Mouse (Mus musculus) gastrocnemius, adult 18-20 months (tissue): ENCODE measurements around the gene Zfp597. TPM values are rescaled to one million over a fixed set of nuclear protein-coding genes. Genes with fewer than 3 reads are reported as not detected.
A peak's percentile ranks its signal among the peaks of the same experiment; 100 is the strongest.
"Not testable (repeated sequence)": the region's sequence is repeated elsewhere in the genome, so short reads cannot be mapped to it uniquely, and the experiment has no call there.

Experiments
- DNase-seq: peaks from one replicate; pipeline ENCODE4 v3.0.0; 2021; ENCODE audit warnings: low spot score
- microRNA-seq: library from miRNA; unstranded; fragments of <30 nt; microRNA quantifications from one replicate; pipeline ENCODE4 v1.2.0, GENCODE M21; 2021
- total RNA-seq, 2 experiments: library from RNA; stranded (reverse); gene quantifications; 2 replicates each; pipeline ENCODE4 v1.2.3; 2021

The Zfp597 gene
- total RNA-seq, 2 experiments from 2014 or later = 6.3 to 7.2 TPM

DNA sequence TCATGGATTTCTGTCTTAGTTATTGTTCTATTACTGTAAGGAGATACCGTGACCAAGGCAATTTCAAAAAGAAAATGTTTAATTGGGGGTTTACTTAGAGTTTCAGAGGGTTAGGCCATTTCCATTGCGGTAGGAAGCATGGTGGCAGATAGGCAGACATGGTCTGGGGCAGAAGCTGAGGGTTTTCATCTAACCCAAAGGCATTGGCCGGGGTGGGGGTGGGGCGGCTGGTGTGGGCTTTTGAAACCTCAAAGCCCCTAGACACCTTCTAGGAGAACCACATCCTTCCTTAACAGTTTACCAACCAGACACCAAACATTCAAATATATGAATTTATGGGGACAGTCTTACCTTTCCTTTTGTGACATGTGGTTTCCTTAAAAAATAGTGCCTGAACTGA lies 25.1 kb downstream of the Zfp597 start:
- no peak for DNase-seq

DNA sequence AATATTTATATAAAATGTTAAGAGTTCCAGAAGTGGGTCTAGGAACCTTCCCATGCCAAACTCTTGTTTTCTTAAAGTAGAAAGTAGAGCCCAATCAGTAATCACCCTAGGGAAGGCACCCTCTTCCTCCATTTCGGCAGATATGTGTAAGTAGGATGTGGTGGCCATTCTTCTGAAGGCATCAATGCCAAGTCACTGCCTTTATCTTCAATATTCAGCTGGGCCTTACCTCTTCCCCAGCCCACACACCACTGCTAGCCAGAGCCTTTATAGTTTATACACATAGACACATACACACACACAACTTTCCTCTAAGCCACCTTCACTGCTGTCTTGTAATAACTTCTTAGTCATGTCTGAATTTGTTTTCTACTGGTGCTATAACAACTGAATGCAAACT lies 28.6 kb downstream of the Zfp597 start:
- no peak for DNase-seq

DNA sequence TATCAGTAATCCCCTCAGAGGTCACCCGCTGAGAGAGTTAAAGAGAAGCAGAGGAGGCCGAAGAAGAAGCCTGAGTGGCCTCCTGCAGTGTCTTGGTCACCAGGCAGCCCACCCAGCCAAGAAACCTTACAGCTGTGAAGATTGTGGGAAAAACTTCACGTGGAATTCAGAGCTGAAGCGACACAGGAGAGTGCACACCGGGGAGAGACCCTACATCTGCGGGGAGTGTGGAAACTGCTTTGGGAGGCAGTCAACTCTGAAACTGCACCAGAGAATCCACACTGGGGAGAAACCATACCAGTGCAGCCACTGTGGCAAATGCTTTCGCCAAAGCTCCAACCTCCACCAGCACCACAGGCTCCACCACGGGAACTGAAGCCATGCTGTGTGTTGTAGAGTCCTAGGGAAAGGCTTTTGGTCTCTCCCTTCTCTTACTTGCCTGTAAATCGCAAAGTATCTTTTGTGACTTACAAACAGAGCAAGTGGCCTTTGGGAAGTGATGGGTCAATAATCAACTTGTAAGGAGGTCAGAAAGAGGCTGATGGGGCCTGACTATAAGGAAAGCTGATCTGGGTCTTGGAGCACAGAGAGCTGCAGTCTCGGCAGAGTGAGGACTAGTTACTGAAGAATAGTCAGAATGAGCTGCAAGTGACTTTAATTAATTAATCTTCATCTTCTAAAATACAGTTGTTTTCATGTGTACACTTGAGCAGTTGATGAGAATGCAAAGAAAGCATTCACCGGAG lies 29.8 kb downstream of the Zfp597 start:
- DNase-seq = no peak

DNA sequence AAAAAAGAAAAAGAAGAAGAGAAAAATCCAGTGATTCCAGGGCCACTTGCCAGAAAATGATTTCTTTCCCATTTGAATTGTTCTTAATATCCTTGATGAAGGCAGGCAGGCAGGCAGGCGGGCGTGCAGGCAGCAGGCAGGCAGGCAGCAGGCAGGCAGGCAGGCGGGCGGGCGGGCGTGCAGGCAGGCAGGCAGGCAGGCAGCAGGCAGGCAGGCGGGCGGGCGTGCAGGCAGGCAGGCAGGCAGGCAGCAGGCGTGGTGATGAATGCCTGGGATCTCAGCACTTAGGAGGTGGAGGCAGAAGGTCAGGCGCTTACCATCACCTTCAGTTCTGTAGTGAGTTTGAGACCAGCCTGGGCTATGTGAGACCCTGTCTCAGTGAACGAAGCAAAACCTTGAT lies 31.8 kb downstream of the Zfp597 start:
- DNase-seq = no peak

DNA sequence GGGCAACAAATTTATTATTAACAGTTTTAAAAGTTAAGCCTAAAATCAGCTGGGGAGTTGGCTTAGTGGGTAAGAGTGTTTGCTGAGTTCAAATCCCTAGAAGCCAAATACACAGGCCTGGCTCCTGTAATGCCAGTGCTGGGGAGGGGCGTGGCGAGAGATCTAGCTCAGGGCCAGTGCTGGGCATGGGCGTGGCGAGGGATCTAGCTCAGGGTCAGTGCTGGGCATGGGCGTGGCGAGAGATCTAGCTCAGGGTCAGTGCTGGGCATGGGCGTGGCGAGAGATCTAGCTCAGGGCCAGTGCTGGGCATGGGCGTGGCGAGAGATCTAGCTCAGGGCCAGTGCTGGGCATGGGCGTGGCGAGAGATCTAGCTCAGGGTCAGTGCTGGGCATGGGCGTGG lies 33.1 kb downstream of the Zfp597 start:
- not testable (repeated sequence) for DNase-seq

DNA sequence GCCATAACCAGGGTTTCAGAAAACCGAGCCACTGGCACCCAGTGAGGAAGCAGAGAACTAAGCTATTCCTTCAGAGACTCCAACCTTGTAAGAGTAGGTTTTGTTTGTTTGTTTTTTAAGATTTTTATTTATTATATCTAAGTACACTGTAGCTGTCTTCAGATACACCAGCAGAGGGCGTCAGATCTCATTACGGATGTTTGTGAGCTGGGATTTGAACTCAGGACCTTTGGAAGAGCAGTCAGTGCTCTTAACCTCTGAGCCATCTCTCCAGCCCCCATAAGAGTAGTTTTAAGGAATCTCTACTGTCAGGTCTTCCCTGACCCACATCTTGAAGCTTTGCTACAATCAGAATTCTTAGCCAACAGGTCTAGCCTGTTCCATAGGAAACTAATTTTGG lies 35.9 kb downstream of the Zfp597 start:
- DNase-seq = no peak

DNA sequence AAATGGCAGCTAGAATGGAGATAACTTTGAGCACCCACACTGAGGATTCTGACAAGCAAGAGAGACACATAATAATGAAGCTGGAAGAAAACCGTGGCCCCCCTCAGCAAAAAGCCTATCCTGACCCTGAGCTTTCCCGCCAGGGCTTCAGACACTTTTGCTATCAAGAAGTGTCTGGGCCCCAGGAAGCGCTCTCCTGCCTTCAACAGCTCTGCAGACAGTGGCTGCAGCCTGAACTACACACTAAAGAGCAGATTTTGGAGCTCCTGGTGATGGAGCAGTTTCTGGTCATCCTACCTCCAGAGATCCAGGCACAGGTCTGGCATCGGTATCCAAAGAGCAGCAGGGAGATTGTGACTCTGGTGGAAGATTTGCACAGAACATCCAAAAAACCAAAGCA lies 36.5 kb downstream of the Zfp597 start:
- DNase-seq = no peak

DNA sequence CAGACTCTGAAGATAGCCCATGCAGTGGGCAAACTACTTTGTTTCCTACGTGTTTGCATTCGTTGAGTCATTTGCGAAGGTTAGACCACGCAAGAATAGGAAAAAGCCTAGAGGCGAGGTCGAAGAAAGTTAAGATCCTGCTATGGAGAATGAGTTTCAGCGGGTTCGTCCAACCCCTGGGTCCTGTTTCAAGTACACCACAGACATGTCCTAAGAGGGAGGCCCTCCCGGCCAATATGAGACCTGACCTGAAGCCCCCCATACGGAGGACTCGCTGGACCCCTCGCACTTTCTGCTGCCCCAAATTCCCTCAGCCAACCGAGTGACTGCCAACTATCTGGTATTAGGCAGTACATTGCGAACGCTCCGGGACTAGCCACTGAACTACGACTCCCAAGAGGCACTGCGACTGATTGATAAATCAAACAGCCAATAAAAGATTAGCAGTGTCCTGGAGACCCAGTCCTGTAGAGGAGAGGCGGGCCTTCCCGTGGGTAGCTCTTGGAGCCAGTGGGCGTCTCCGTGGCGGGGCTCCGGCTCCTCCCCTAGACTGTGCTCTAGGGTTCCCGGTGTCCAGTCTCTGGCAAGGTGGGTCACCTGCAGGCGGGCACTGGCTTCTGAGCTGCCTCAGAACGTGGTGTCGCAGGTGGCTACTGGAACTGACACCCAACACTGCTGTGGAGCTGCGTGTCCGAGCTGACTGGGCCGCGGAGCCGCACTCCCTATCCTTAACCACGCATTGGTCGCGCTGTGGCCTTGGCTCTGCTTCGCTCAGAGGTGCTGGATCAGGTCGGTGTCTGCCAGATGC lies 37.4 kb downstream of the Zfp597 start, which contains the start of gene Zfp174:
Zfp174 (plus strand) TSS at position 558 of the 808 bp plus-strand sequence.
- peak; percentile 98 for DNase-seq

DNA sequence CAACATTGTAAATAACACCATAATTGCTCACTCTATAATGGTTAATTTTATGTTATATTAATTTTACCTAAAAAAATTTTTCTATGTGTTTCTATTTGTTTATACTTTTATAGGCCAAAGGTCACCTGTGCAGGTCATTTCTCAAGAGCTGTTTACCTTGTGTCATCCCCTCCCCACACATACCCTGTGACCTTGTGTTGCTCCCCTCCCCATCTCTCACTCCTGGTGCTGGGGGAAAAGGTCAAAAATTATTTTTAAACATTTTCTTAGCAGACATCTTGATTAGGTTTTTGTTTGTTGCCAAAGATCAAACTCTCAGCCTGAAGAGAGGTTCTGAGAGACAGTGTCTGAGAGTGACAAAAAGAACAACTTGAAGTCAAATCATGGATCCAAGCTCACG lies 40.6 kb downstream of the Zfp597 start:
- no peak for DNase-seq

DNA sequence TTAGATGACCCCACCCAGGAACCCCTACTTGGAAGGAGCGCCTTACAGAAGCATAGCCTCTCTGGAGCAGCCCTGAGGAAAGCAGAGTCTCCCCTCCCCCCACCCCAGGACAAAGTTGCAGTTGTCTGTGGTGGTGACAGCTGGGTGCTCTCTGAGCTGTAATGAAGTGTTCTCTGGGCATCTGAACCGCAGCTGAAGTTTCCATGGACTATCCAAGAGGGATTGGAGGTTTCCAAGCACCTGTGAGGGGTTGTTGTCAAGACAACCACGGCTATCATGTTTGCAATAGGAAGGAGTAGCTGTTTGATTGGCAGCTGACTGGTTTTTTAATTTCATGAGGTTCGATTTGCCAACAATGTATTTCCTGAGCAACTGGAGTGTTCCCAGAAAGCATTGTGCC lies 41.4 kb downstream of the Zfp597 start:
- DNase-seq = no peak

DNA sequence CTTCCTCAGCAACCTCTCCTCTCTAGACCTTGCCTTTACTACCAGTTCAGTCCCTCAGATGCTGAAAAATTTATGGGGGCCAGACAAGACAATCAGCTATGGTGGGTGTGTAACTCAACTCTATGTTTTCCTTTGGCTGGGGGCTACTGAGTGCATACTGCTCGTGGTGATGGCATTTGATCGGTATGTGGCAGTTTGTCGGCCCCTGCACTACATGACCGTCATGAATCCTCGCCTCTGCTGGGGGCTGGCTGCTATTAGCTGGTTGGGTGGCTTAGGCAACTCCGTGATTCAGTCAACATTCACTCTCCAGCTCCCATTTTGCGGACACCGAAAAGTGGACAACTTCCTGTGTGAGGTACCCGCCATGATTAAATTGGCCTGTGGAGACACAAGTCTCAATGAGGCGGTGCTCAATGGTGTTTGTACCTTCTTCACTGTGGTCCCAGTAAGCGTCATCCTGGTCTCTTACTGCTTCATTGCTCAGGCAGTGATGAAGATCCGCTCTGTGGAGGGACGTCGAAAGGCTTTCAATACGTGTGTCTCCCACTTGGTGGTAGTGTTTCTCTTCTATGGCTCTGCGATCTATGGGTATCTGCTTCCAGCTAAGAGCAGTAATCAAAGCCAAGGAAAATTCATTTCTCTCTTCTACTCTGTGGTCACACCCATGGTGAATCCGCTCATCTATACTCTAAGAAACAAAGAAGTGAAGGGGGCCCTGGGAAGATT lies 45.0 kb downstream of the Zfp597 start:
- DNase-seq = no peak

DNA sequence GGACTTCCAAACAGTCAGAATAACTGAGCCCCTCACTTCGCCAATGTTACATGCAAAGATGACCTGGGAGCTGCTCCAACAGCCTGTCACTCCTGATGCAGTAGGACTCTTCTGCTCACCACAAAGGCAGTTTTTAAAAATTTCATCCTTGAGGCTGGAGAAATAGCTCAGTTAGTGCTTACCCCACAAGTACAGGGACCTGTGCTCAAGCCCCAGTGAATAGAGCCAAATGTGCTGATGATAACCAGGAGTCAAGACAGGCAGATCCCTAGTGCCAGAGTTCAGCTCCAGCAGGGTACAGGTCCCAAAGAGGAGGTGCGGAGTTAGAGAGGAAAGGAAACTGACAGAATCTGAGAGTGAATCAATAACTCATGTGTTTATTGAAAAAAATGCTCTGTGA lies 48.9 kb downstream of the Zfp597 start:
- no peak for DNase-seq

DNA sequence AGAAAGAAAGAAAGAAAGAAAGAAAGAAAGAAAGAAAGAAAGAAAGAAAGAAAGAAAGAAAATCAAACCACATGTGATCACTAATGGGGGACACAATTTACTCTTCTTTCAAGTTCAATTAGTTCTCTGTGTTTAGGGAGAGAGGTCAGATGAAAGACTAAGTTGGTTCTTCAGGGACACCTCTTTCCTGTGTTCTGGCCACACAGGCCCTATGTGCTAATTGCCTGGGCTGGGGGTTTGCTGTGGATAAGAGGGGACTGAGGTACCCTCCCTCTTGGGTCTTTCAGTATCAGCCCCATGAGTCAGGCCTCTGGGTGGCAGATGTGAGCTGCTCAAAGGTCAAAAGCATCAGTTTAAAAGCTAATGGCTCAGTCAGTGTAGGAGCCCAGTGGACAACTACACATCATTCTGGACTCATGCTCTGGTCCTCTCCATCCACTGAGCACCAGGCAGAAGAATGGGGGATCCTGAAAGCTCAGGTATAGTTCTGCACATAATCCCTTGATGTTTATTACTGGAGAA lies 53.7 kb downstream of the Zfp597 start, which contains the start of gene Olfr15:
Olfr15 (plus strand) TSS at position 291 of the 522 bp plus-strand sequence.
- no peak for DNase-seq

DNA sequence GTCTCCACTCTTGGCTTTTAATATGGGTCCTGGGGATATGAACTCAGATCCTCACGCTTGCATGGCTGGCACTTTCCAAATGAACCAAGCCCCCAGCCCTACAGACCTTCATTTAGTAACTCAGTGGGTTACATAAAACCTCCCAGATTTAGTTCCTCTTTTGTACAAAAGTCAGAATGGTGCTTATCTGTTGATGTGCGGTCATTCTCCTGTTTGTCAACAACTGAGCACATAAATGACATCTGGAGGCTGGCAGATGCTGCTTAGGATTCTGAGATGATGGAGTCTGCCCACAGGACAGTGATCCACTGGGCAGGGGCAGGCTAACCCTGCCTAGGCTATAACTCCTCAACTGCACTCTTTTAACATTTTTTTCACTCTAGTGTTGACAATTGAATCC lies 54.6 kb downstream of the Zfp597 start:
- DNase-seq = no peak

DNA sequence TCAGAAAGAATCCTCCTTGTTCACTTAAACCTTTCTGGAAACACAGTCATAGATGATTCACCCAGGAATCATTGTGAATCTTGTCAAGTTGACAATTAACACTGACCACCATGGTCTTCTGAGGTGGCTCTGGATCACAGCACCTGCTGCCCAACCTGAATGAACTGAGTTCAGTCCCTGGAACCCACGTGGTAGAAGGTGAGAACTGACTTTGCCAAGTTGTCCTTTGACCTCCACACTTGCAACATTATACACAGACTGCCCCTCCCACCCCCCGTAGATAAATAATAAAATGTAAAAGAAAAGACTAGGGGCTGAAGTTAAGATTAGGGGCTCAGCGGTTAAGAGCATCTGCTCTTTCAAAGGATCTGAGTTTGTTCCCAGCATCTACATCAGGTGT lies 56.3 kb downstream of the Zfp597 start:
- DNase-seq = no peak

DNA sequence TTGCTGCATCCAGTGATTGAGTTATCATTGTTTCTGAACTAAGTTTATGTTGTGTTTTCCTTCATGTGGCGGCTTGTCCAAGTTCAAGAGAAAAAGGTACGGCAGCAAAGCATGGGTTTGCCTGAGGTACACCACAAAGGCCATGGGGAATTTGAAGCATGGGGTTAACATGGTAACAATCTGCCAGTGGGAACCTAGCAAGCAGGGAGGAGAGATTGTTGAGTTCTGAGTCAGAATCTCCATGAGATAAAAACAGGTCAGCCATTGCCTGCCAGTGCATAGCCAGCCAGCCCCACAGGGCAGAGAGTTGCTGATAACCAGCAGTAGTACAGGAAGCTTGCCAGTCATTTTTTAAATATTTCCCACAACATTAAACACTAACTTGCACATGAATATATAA lies 64.2 kb downstream of the Zfp597 start:
- no peak for DNase-seq

DNA sequence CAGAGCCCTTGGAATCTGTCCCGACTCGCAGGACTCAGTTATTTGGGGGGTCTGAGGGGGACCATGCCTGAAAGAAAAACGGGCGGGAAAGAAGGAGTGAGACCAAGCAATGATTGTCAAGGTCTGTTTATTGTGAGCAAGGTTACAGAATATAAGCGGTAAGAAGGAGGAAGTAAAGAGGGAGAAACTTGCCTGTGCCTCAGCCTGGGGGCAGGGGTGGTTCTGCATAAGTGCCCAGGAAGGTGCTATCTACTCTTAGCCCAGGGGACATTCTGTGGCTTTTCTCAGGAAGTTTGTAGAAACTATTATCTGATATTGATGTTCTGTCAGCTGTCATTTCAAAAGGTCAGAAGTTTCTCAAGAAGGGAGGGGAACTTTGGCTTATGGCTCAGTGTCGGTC lies 69.7 kb downstream of the Zfp597 start:
- DNase-seq = not testable (repeated sequence)

Small RNA genes within 50 kb of the gene (microRNA-seq; reads per million reads assigned to microRNA genes)
- not detected for gene Gm23493

Other genes starting within 250 kb of the Zfp597 start
- gene Mefv, start 166.5 kb downstream of the Zfp597 start, total RNA-seq = not detected
- gene Zfp263, start 140.5 kb downstream of the Zfp597 start, total RNA-seq = 1 to 10 TPM; 5.4 to 6.1 TPM
- gene Olfr15, start 53.7 kb downstream of the Zfp597 start, total RNA-seq = not detected
- 1 to 10 TPM; 1.7 to 1.9 TPM for gene Zfp174, start 37.3 kb downstream of the Zfp597 start, total RNA-seq
- gene Naa60, start 12.2 kb downstream of the Zfp597 start, total RNA-seq = 10 to 100 TPM; 36.8 to 37.1 TPM
- not detected for gene Gm20695, start 87 bp upstream of the Zfp597 start, total RNA-seq
- gene 1700037C18Rik, start 24.1 kb upstream of the Zfp597 start, total RNA-seq = 1 to 10 TPM; 2.4 to 2.8 TPM
- gene Cluap1, start 24.2 kb upstream of the Zfp597 start, total RNA-seq = 1 to 10 TPM; 7.3 to 8.4 TPM
- gene Nlrc3, start 92.1 kb upstream of the Zfp597 start, total RNA-seq = 1 to 10 TPM; 1.5 to 3.1 TPM
- 1 to 10 TPM; 7.6 to 9.2 TPM for gene Slx4, start 119.2 kb upstream of the Zfp597 start, total RNA-seq
- under 1 TPM in 1 of 2 experiments, not detected in 1; 0.33 TPM for gene Dnase1, start 152.4 kb upstream of the Zfp597 start, total RNA-seq
- gene Trap1, start 193.3 kb upstream of the Zfp597 start, total RNA-seq = 100 to 1,000 TPM; 127 to 130 TPM